Mouse (Mus musculus) T-cell, adult 2 months (primary cell): ENCODE measurements at regions not wholly inside any gene's neighbourhood (a gene's known extent, or its start where the extent isn't known, plus 50 kb on each side); places are given as distances from the start of the nearest gene placed in this dataset.
A peak's percentile ranks its signal among the peaks of the same experiment; 100 is the strongest.

ENCODE experiments used
- DNase-seq: peaks from one replicate; pipeline ENCODE4 v3.0.0; 2022; ENCODE audit warnings: low spot score

- peak; percentile 62 for DNase-seq
Observed at GRCm38 (mm10) chr5:115790436-115790835, 54.6 kb upstream of the Cit start.
